Mouse (Mus musculus): ENCODE data around the gene Drg1. TPM values are rescaled to one million over a fixed set of nuclear protein-coding genes. Genes with fewer than 3 reads are reported as not detected.

The Drg1 gene
- polyA plus RNA-seq, 1 experiment from 2014 or later: 249 TPM

DNA sequence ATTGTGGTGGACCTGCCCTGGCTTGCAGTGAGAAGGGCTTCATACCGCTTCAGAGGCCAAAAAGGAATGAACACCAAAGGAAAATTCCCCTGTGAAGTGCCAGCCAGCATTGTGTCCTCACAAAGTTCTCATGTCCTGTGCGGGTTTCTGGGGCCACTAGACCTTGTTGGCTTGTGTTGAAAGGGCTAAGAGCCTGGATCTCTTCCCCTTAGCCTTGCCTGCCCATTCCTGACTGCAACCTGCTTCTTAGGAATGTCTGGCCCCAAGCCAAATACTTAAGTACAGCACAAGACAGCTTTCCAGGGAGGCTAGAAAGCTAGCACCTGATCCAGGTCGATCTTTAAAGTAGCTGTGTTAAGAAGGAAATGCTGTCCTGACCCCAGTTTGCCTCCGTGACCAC, 36.6 kb upstream of the Drg1 start:
- H3K4me2 ChIP-seq: no peak overlapping the region
- H3K9ac ChIP-seq (ENCODE audit: low read depth, low read length): no peak overlapping the region
- DNase-seq (ENCODE audit: low spot score): no peak

DNA sequence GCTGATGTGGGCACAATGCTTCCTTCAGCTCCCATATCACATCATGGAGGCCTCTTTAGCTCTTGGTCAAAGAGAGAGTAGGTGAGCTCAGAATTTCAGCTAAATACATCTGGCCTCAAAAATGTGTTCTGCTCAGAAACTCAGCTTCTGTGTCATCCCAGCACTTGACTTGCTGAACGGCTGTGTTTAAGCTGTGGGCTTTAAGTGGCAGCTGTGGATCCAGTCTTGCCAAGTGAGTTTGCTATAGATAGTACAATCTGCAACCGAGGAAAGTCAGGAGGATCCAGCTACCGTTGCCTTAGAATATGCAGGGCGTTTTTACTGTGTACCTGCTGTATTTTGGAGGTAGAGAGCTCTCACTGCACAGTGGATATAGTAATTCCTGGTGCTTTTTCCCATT, 36.2 kb upstream of the Drg1 start:
- ATAC-seq (replicated peaks; ENCODE audit: low FRiP score) (no peak), DNase-seq (ENCODE audit: low spot score) (no peak)
- whole genome bisulfite sequencing: 94% methylated on average over 4 of the region's 4 CpGs
- H3K9ac ChIP-seq (ENCODE audit: low read depth, low read length): no peak overlapping the region
- no peaks in the 10 kb centered on the region for H3K4me1 ChIP-seq (replicated peaks; ENCODE audit: control insufficient read depth, insufficient read depth, low read length)
- no peaks in the 10 kb centered on the region for H3K27me3 ChIP-seq (replicated peaks; ENCODE audit: control insufficient read depth, insufficient read depth, low read length)
- H3K36me3 ChIP-seq (ENCODE audit: control insufficient read depth, insufficient read depth, low read length): peaks cover 75% of the 10 kb centered on the region
- H3K4me3 ChIP-seq (ENCODE audit: low read depth, low read length): no peak overlapping the region
- H3K9me3 ChIP-seq (ENCODE audit: control insufficient read depth, low read length): no peaks in the 10 kb centered on the region
- H3K27ac ChIP-seq (ENCODE audit: low read depth, low read length): no peak overlapping the region
- no peak overlapping the region for H3K4me2 ChIP-seq

More for the DNA sequence above, 36.6 kb upstream of the Drg1 start:
- Histone ChIP-seq H3K27ac (ENCODE audit: low read depth, low read length) (no peak overlapping the region), H3K4me3 (ENCODE audit: low read depth, low read length) (no peak overlapping the region), H3K9me3 (ENCODE audit: control insufficient read depth, low read length) (no peaks in the 10 kb centered on the region), H3K27me3 (replicated peaks; ENCODE audit: control insufficient read depth, insufficient read depth, low read length) (no peaks in the 10 kb centered on the region), H3K4me1 (replicated peaks; ENCODE audit: control insufficient read depth, insufficient read depth, low read length) (no peaks in the 10 kb centered on the region), H3K36me3 (ENCODE audit: control insufficient read depth, insufficient read depth, low read length) (peaks cover 76% of the 10 kb centered on the region)
- WGBS: 91% methylated on average over 4 of the region's 4 CpGs
- ATAC-seq (replicated peaks; ENCODE audit: low FRiP score): no peak

DNA sequence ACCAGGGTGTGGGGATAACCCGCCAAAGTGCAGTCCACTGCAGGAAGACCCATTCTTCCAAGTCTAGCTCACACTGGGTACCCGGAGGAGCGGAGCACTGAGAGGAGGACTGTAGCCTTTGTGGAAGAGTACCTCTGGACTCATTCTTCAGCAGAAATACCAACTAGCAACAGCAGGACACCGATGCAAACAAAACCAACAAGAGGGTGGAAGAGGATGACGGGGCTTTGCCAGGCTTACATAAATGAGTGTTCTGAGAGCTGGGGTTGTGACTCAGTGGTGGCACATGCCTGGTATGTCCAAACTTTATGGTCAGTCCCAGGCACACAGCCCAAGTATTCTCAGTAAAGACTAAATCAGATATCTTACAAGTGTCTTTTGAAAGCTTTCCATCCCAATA, 34.9 kb upstream of the Drg1 start:
- Histone ChIP-seq H3K36me3 (ENCODE audit: control insufficient read depth, insufficient read depth, low read length) (peaks cover 69% of the 10 kb centered on the region), H3K9ac (ENCODE audit: low read depth, low read length) (no peak overlapping the region), H3K9me3 (ENCODE audit: control insufficient read depth, low read length) (no peaks in the 10 kb centered on the region), H3K4me3 (ENCODE audit: low read depth, low read length) (no peak overlapping the region), H3K27ac (ENCODE audit: low read depth, low read length) (no peak overlapping the region), H3K4me1 (replicated peaks; ENCODE audit: control insufficient read depth, insufficient read depth, low read length) (peaks cover 3% of the 10 kb centered on the region), H3K27me3 (replicated peaks; ENCODE audit: control insufficient read depth, insufficient read depth, low read length) (no peaks in the 10 kb centered on the region), H3K4me2 (no peak overlapping the region)
- no peak for ATAC-seq (replicated peaks; ENCODE audit: low FRiP score)
- DNase-seq (ENCODE audit: low spot score): no peak
- 88% methylated on average over 5 of the region's 5 CpGs for WGBS

DNA sequence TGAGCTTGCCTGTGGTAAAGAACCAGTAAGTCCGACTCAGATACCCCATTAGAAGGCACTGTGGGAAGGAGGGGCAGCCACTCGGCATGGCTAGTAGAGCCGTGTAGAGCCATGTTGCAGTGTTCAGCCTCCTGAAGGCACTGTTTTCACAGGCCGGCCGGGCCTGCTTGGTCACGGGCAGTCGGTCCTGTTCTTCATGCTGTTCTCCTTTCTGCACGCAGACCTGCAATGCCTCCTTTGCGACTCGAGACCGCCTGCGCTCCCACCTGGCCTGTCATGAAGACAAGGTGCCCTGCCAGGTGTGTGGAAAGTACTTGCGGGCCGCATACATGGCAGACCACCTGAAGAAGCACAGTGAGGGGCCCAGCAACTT, 32.6 kb upstream of the Drg1 start:
- 93% methylated on average over 14 of the region's 14 CpGs for WGBS
- Histone ChIP-seq H3K36me3 (ENCODE audit: control insufficient read depth, insufficient read depth, low read length) (peaks cover 74% of the 10 kb centered on the region), H3K4me1 (replicated peaks; ENCODE audit: control insufficient read depth, insufficient read depth, low read length) (peaks cover 22% of the 10 kb centered on the region), H3K9me3 (ENCODE audit: control insufficient read depth, low read length) (no peaks in the 10 kb centered on the region), H3K4me3 (ENCODE audit: low read depth, low read length) (no peak overlapping the region), H3K9ac (ENCODE audit: low read depth, low read length) (no peak overlapping the region), H3K27ac (ENCODE audit: low read depth, low read length) (no peak overlapping the region), H3K4me2 (no peak overlapping the region), H3K27me3 (replicated peaks; ENCODE audit: control insufficient read depth, insufficient read depth, low read length) (no peaks in the 10 kb centered on the region)
- ATAC-seq (replicated peaks; ENCODE audit: low FRiP score) (no peak), DNase-seq (ENCODE audit: low spot score) (no peak)

DNA sequence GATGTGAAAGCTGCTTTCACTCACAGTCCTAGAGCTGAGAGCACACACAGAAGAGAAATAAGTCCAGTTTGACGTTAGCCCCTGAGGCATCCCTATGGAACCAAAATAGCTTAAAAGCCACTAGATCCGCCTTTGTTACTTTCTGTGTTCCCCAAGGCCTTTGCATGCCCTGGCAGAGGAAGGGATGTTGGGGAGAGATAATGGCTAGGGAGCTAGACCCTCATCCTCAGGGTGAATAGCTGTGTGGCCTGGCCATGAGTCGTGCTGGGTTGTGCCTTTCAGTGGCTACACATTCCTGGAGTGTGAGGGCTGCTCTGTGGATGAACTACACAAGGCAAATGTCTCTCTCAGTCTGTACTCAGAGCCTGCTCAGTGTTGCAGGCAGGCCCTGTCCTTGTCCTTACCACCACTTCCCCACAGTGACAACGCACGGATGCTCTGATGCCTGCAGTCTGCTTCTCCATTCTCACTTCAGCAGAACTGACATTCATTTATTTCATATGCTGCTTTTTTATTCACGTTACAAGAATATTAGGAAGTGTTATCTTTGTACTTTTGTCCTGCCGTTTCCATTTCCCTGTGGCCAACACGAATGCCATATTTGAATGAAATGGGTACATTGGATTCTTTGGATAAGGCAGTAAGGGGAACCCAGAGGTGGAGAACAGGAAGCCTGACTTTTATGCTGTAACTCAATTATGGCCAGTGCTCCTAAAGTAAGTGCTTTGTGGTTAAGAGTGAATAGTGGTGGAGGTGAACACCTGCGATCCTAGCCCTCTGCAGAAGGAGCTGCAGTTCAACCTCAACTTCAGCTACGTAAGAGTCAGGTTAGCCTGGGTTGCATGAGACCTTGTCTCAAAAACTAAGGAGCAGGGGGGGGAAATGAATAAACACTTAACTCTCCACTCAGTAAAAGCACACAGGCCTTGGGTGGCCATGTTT, 31.9 kb upstream of the Drg1 start:
- Histone ChIP-seq H3K4me2 (no peak overlapping the region), H3K9me3 (ENCODE audit: control insufficient read depth, low read length) (no peaks in the 10 kb centered on the region), H3K36me3 (ENCODE audit: control insufficient read depth, insufficient read depth, low read length) (peaks cover 77% of the 10 kb centered on the region), H3K27me3 (replicated peaks; ENCODE audit: control insufficient read depth, insufficient read depth, low read length) (no peaks in the 10 kb centered on the region), H3K27ac (ENCODE audit: low read depth, low read length) (no peak overlapping the region), H3K9ac (ENCODE audit: low read depth, low read length) (no peak overlapping the region), H3K4me3 (ENCODE audit: low read depth, low read length) (no peak overlapping the region), H3K4me1 (replicated peaks; ENCODE audit: control insufficient read depth, insufficient read depth, low read length) (peaks cover 29% of the 10 kb centered on the region)
- ATAC-seq (replicated peaks; ENCODE audit: low FRiP score) (no peak), DNase-seq (ENCODE audit: low spot score) (no peak)
- 79% methylated on average over 10 of the region's 10 CpGs for WGBS

DNA sequence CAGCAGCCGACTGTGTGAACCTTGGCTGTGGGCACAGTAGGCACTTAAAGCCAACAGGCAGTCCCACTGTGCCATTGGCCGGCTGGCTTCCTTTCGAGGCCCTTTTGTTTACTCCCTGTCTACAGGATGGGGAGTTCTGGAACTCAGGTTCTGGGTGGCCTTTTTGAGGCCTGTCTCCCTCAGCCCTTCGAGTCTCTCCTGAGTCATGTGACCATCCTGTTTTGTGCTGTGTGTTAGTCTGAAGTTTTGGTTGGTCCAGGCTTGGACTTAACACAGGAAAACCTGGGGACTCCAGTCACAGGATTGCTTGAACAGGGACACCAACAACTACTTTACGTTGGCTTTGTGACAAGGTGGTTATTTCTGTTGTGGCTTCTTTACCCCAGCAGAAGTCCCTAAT, 29.8 kb upstream of the Drg1 start:
- Histone ChIP-seq H3K9me3 (ENCODE audit: control insufficient read depth, low read length) (no peaks in the 10 kb centered on the region; the same call in 1 of the 2 replicates), H3K27me3 (replicated peaks; ENCODE audit: control insufficient read depth, insufficient read depth, low read length) (no peaks in the 10 kb centered on the region), H3K4me3 (ENCODE audit: low read depth, low read length) (peak overlapping the region; percentile 17; the same call in 1 of the 2 replicates), H3K27ac (ENCODE audit: low read depth, low read length) (no peak overlapping the region), H3K9ac (ENCODE audit: low read depth, low read length) (no peak overlapping the region; the same call in 1 of the 2 replicates), H3K4me2 (no peak overlapping the region), H3K36me3 (ENCODE audit: control insufficient read depth, insufficient read depth, low read length) (peaks cover 70% of the 10 kb centered on the region), H3K4me1 (replicated peaks; ENCODE audit: control insufficient read depth, insufficient read depth, low read length) (peaks cover 35% of the 10 kb centered on the region)
- 69% methylated on average over 5 of the region's 5 CpGs for WGBS
- ATAC-seq (replicated peaks; ENCODE audit: low FRiP score) (no peak), DNase-seq (ENCODE audit: low spot score) (no peak)

GRCm38 (mm10) chr11:3294641-3295040, 28.4 kb upstream of the Drg1 start:
- peaks cover 35% of the 10 kb centered on the region for H3K4me1 ChIP-seq (replicated peaks; ENCODE audit: control insufficient read depth, insufficient read depth, low read length)
- ATAC-seq (replicated peaks; ENCODE audit: low FRiP score) (no peak), DNase-seq (ENCODE audit: low spot score) (no peak)
- H3K9ac ChIP-seq (ENCODE audit: low read depth, low read length): peak overlapping the region; percentile 5; the same call in 1 of the 2 replicates
- H3K9me3 ChIP-seq (ENCODE audit: control insufficient read depth, low read length): no peaks in the 10 kb centered on the region; the same call in 1 of the 2 replicates
- H3K4me2 ChIP-seq: peak overlapping the region; percentile 100
- 87% methylated on average over 2 of the region's 2 CpGs for WGBS
- H3K36me3 ChIP-seq (ENCODE audit: control insufficient read depth, insufficient read depth, low read length): peaks cover 63% of the 10 kb centered on the region
- H3K27ac ChIP-seq (ENCODE audit: low read depth, low read length): no peak overlapping the region; the same call in 1 of the 2 replicates
- peak overlapping the region; percentile 2; the same call in 1 of the 2 replicates for H3K4me3 ChIP-seq (ENCODE audit: low read depth, low read length)
- H3K27me3 ChIP-seq (replicated peaks; ENCODE audit: control insufficient read depth, insufficient read depth, low read length): no peaks in the 10 kb centered on the region

- Histone ChIP-seq H3K4me3 (ENCODE audit: low read depth, low read length) (peak overlapping the region; percentile 93), H3K36me3 (ENCODE audit: control insufficient read depth, insufficient read depth, low read length) (peaks cover 50% of the 10 kb centered on the region), H3K9ac (ENCODE audit: low read depth, low read length) (peak overlapping the region; percentile 90), H3K27ac (ENCODE audit: low read depth, low read length) (peak overlapping the region; percentile 99), H3K9me3 (ENCODE audit: control insufficient read depth, low read length) (no peaks in the 10 kb centered on the region; the same call in 1 of the 2 replicates), H3K4me1 (replicated peaks; ENCODE audit: control insufficient read depth, insufficient read depth, low read length) (peaks cover 36% of the 10 kb centered on the region), H3K4me2 (peak overlapping the region; percentile 100), H3K27me3 (replicated peaks; ENCODE audit: control insufficient read depth, insufficient read depth, low read length) (no peaks in the 10 kb centered on the region)
- ATAC-seq (replicated peaks; ENCODE audit: low FRiP score) (no peak), DNase-seq (ENCODE audit: low spot score) (no peak)
- 59% methylated on average over 4 of the region's 4 CpGs for WGBS
Measured at GRCm38 (mm10) chr11:3293361-3293760, 27.1 kb upstream of the Drg1 start.

Data from liver, embryonic 11.5 days (tissue).